Comparison of ENCODE assay signal across 13 mouse cellular contexts in genomic region chr1:171643612-171644011, GRCm38 (mm10). TPM values are rescaled to one million over a fixed set of nuclear protein-coding genes. Genes with fewer than 3 reads are reported as not detected.
DNase-seq lines count a peak whose midpoint lies in the region; ATAC-seq and TF ChIP-seq lines count a peak whose summit lies in the region.
"Had no signal": no experiment of that assay in that cellular context is flagged by ENCODE, and none has a peak within 500 bp of the region (broad histone marks: within the 10 kb centered on the region; RNA-seq: fewer than 3 reads in every experiment).

No protein-coding gene starts in this region.

- DNase-seq in A20 (ENCODE audit: low read depth, low spot score) (peak; percentile 41), MN1 (ENCODE audit: low spot score) (no peak)
- DNase-seq in c-Kit-negative CD71-positive TER-119-positive erythroid progenitor cells, embryonic 14.5 days (ENCODE audit: low read depth, low spot score), result peak; percentile 8
- DNase-seq in liver, embryonic 14.5 days (ENCODE audit: low read depth in 3 of 3, low spot score in 3 of 3), result peak; percentile 47 to 60 (median 55)
- peak; percentile 41 to 54 for DNase-seq in spleen, adult 2 months (ENCODE audit: low read depth in 1 of 2, low spot score in 2 of 2)
- no peak for DNase-seq in layer of hippocampus, adult 18-20 months (ENCODE audit: low spot score in 2 of 2)
- no peak for DNase-seq in frontal cortex, postnatal 25 days (ENCODE audit: low spot score in 2 of 2)
- DNase-seq: embryo, embryonic 11 days; kidney, postnatal 36 days; midbrain, embryonic 14.5 days had no signal

- peaks cover 0 to 7% of the 10 kb centered on the region in 2 experiments; a peak in 2 of 4 replicates for H3K4me1 ChIP-seq in liver, embryonic 14.5 days (replicated peaks; ENCODE audit: control insufficient read depth in 2 of 2, insufficient read depth in 2 of 2, low read length in 1 of 2)
- peaks cover 25% of the 10 kb centered on the region; the same call in 1 of the 2 replicates for H3K4me1 ChIP-seq in spleen, adult 2 months (ENCODE audit: control insufficient read depth, insufficient read depth, insufficient read length)
- H3K4me1 ChIP-seq in hindbrain, embryonic 13.5 days (replicated peaks), result no peaks in the 10 kb centered on the region
- H3K4me1 ChIP-seq: heart, embryonic 15.5 days; lung, embryonic 15.5 days had no signal

- H3K27ac ChIP-seq in liver, embryonic 14.5 days, result no peak overlapping the region
- peak overlapping the region; percentile 6; the same call in 1 of the 2 replicates for H3K27ac ChIP-seq in spleen, adult 2 months (ENCODE audit: insufficient read depth, low read length)
- no peak overlapping the region for H3K27ac ChIP-seq in hindbrain, embryonic 13.5 days
- H3K27ac ChIP-seq: heart, embryonic 15.5 days; lung, embryonic 15.5 days had no signal

- no peaks in the 10 kb centered on the region for H3K9me3 ChIP-seq in liver, embryonic 14.5 days (ENCODE audit: control insufficient read depth, low read length)
- no peaks in the 10 kb centered on the region for H3K9me3 ChIP-seq in hindbrain, embryonic 13.5 days
- H3K9me3 ChIP-seq: heart, embryonic 15.5 days; lung, embryonic 15.5 days had no signal

- H3K9ac ChIP-seq in liver, embryonic 14.5 days (replicated peaks), result no peak overlapping the region
- H3K9ac ChIP-seq in hindbrain, embryonic 13.5 days, result no peak overlapping the region
- H3K9ac ChIP-seq: heart, embryonic 15.5 days; lung, embryonic 15.5 days had no signal

- 7% methylated on average over 7 of the region's 7 CpGs for WGBS in liver, embryonic 14.5 days (ENCODE audit: insufficient replicate concordance)
- 56% methylated on average over 7 of the region's 7 CpGs for WGBS in spleen, adult 2 months
- WGBS in hindbrain, embryonic 13.5 days, result 84% methylated on average over 7 of the region's 7 CpGs

- TF ChIP-seq POLR2A in spleen, adult 2 months (IDR thresholded peaks at IDR 0.05; ENCODE audit: low read depth, low read length), result no peak

- peak; percentile 70; the same call in 1 of the 2 replicates for TF ChIP-seq EP300 in liver, embryonic 14.5 days (IDR thresholded peaks at IDR 0.05; ENCODE audit: low read depth)

- H3K4me2 ChIP-seq in liver, embryonic 14.5 days (ENCODE audit: low read depth), result no peak overlapping the region
- no peak overlapping the region for H3K4me2 ChIP-seq in hindbrain, embryonic 13.5 days
- H3K4me2 ChIP-seq: heart, embryonic 15.5 days; lung, embryonic 15.5 days had no signal

- no peaks in the 10 kb centered on the region for H3K27me3 ChIP-seq in liver, embryonic 14.5 days (ENCODE audit: control insufficient read depth, insufficient read depth, low read length)
- no peaks in the 10 kb centered on the region for H3K27me3 ChIP-seq in spleen, adult 2 months (ENCODE audit: control insufficient read depth, insufficient read depth, low read length)
- H3K27me3 ChIP-seq in hindbrain, embryonic 13.5 days, result no peaks in the 10 kb centered on the region
- H3K27me3 ChIP-seq: heart, embryonic 15.5 days; lung, embryonic 15.5 days had no signal

- no peak for TF ChIP-seq CTCF in liver, embryonic 14.5 days (IDR thresholded peaks at IDR 0.05; ENCODE audit: low read depth)
- no peak for TF ChIP-seq CTCF in spleen, adult 2 months (IDR thresholded peaks at IDR 0.05; ENCODE audit: extremely low read depth, insufficient read depth, insufficient read length, insufficient replicate concordance)

- ATAC-seq in liver, embryonic 14.5 days (ENCODE audit: insufficient read depth), result peak; percentile 91
- no peak for ATAC-seq in hindbrain, embryonic 13.5 days (ENCODE audit: low FRiP score)

- H3K4me3 ChIP-seq in liver, embryonic 14.5 days (ENCODE audit: insufficient read depth in 1 of 2, low read depth in 2 of 2, low read length in 2 of 2), result no peak overlapping the region
- no peak overlapping the region for H3K4me3 ChIP-seq in spleen, adult 2 months (ENCODE audit: extremely low read depth, insufficient read depth, insufficient read length)
- H3K4me3 ChIP-seq in hindbrain, embryonic 13.5 days, result no peak overlapping the region
- H3K4me3 ChIP-seq: heart, embryonic 15.5 days; lung, embryonic 15.5 days had no signal

- H3K36me3 ChIP-seq in liver, embryonic 14.5 days (replicated peaks; ENCODE audit: control insufficient read depth, insufficient read depth, low read depth), result no peaks in the 10 kb centered on the region
- peaks cover 10% of the 10 kb centered on the region for H3K36me3 ChIP-seq in spleen, adult 2 months (ENCODE audit: control insufficient read depth, insufficient read depth, low read length)
- no peaks in the 10 kb centered on the region for H3K36me3 ChIP-seq in hindbrain, embryonic 13.5 days
- H3K36me3 ChIP-seq: heart, embryonic 15.5 days; lung, embryonic 15.5 days had no signal

RNA-seq across cellular contexts. Expression of gene Slamf7, which starts 9.2 kb away (rescaled TPM):
- polyA plus RNA-seq in liver, embryonic 14.5 days (2012; rRNA removed), result 0.03 and 0.04 TPM in 2 replicates
- 0.17 and 0.25 TPM in 2 replicates for polyA plus RNA-seq in liver, embryonic 14.5 days (2014; fragmentation: Nextera tagmentation; extraction: Ambion mirVana)
- polyA plus RNA-seq in spleen, adult 2 months (2012; rRNA removed), result 9.6 and 12.3 TPM in 2 replicates
- polyA plus RNA-seq in hindbrain, embryonic 13.5 days (2015; fragmentation: Nextera tagmentation; extraction: Ambion mirVana), result not detected in 2 replicates
- total RNA-seq in layer of hippocampus, adult 18-20 months (2021), result not detected

RNA-seq across cellular contexts. Expression of gene Ly9, which starts 36.4 kb away (rescaled TPM):
- 1.0 and 1.2 TPM in 2 replicates for polyA plus RNA-seq in liver, embryonic 14.5 days (2012; rRNA removed)
- 0.18 and 0.20 TPM in 2 replicates for polyA plus RNA-seq in liver, embryonic 14.5 days (2014; fragmentation: Nextera tagmentation; extraction: Ambion mirVana)
- polyA plus RNA-seq in spleen, adult 2 months (2012; rRNA removed), result 23.8 and 27.7 TPM in 2 replicates
- 0.16 TPM in 1 of 2 replicates, not detected in the other for polyA plus RNA-seq in hindbrain, embryonic 13.5 days (2015; fragmentation: Nextera tagmentation; extraction: Ambion mirVana)
- total RNA-seq in layer of hippocampus, adult 18-20 months (2021), result under 1 TPM; 0.15 to 0.20 TPM
- polyA plus RNA-seq: midbrain, embryonic 14.5 days had no signal

RNA-seq across cellular contexts. Expression of gene Cd48, which starts 38.2 kb away (rescaled TPM):
- 5.1 and 5.6 TPM in 2 replicates for polyA plus RNA-seq in liver, embryonic 14.5 days (2012; rRNA removed)
- 8.9 and 11.2 TPM in 2 replicates for polyA plus RNA-seq in liver, embryonic 14.5 days (2014; fragmentation: Nextera tagmentation; extraction: Ambion mirVana)
- polyA plus RNA-seq in spleen, adult 2 months (2012; rRNA removed), result 46.1 and 50.3 TPM in 2 replicates
- 1.1 and 1.2 TPM in 2 replicates for polyA plus RNA-seq in hindbrain, embryonic 13.5 days (2015; fragmentation: Nextera tagmentation; extraction: Ambion mirVana)
- under 1 TPM; 0.38 to 0.62 TPM for total RNA-seq in layer of hippocampus, adult 18-20 months (2021)

Comparison
In these comparisons a context has a peak if more than half of its experiments do, and no peak if none do; other contexts are left out.
1. DNase-seq: peak in A20 (single experiment), c-Kit-negative CD71-positive TER-119-positive erythroid progenitor cells, embryonic 14.5 days (single experiment), liver, embryonic 14.5 days (3 of 3) and spleen, adult 2 months (2 of 2); none in layer of hippocampus, adult 18-20 months (0 of 2), MN1 (single experiment) and frontal cortex, postnatal 25 days (0 of 2).
2. RNA of gene Ly9, which starts 36.4 kb away (polyA plus RNA-seq): 23.8 to 27.7 TPM in spleen, adult 2 months; 0.18 to 1.2 TPM in liver, embryonic 14.5 days and 0.16 TPM in hindbrain, embryonic 13.5 days; every median in the first group is over 10 times any median in the second.